Mouse (Mus musculus) cerebellum, postnatal 10 days (tissue): Measurements from ENCODE around the gene Nuak1.
"Not testable (repeated sequence)": the region's sequence is repeated elsewhere in the genome, so short reads cannot be mapped to it uniquely, and the experiment has no call there.

ENCODE experiments used
- DNase-seq, 2 experiments: peaks; one replicate each; pipeline ENCODE4 v3.0.0; 2021; ENCODE audit warnings: mixed read lengths in 2 of 2

The Nuak1 gene

DNA sequence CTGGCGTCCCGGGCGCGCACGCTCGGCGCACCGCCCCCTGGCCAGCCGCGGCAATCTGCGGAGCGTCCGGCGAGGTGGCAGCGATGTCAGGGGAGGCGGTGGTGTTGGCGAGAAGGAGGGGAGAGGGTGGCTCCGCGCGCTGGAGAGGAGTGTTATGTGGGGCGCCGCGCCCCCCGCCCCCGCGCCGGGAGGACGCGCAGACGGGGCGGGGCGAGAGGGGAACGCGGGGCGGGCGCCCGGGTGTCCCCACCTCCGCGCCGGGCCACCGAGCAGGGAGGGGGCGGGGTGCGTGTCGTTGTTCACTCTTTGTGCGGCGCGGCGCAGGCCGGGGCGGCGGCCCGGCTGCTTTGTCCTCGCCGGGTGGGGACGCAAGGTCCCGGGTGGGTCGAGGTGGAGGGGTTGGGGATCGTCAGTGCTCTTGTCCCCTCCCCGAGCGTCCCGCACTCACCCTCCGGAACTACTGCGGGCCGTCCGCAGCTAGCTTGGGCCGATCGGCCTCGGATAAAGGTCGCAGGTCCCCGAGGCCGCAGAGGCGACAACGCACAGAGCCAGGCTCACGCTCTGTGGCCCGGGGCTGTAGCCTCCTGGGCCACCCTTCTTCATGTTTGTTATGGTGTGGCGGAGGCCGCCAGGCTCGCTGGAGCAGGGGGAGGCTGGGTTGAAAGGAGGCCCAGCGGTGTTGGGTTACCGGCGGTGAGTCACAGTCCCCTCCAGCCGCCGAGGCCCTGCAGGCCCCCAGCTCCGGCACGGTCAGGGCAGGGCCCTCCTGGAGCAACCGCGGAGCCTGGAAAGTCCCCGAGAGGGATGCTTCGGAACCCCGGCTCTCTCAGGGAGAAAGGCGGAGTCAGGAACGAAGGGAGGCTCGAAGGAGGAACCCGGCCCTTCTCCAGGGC lies at the start of gene Nuak1:
Nuak1 (minus strand) TSS at position 57 of the 893 bp plus-strand sequence.
- DNase-seq: peak; percentile 95 to 98

- DNase-seq: no peak
Observed at GRCm38 (mm10) chr10:84490115-84490514, 49.7 kb upstream of the Nuak1 start.

DNA sequence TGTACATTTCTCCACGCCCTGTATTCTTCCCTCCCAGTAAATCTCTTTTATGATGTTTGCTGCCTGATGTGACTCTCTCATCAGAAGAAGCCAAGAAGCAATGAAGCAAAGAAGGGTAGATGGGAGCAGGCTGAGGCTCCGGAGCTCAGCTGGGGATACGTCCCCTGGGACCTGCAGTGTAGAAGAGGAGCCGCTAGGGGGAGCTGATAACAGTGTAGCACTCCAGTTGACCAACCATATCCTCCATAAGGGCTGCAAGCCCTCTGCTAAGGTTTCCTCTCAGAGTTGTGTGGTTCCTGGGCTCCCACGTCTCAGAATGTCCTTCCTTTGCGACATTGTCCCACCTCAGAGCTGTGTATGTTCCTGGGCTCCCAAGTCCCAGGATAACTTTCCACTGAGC lies 47.9 kb upstream of the Nuak1 start:
- DNase-seq: peak; percentile 49 to 57

DNA sequence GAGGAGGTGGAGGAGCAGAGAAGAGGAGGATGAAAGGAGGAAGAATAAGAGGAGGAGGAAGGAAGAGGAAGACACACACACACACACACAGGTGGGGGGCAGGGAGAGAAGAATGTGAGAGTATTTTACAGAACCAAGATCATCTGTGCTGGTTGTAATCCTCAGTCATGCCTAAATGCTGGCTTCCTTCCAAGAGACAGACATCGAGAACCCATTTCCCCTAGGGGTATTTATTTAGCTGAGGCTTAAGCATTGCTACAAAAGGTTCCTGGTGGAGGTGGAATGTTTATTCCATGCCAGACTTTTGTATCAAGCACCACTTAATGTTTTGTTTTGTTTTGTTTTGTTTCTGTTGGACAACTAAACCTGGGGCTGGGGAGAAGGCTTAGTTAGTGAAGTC lies 44.3 kb upstream of the Nuak1 start:
- no peak for DNase-seq

- no peak for DNase-seq
Observed at GRCm38 (mm10) chr10:84483553-84483952, 43.2 kb upstream of the Nuak1 start.

GRCm38 (mm10) chr10:84483069-84483468 lies 42.7 kb upstream of the Nuak1 start:
- DNase-seq: no peak

GRCm38 (mm10) chr10:84482418-84482817 lies 42.0 kb upstream of the Nuak1 start:
- DNase-seq: not testable (repeated sequence)

- no peak for DNase-seq
Observed at GRCm38 (mm10) chr10:84481327-84481671, 40.9 kb upstream of the Nuak1 start.

DNA sequence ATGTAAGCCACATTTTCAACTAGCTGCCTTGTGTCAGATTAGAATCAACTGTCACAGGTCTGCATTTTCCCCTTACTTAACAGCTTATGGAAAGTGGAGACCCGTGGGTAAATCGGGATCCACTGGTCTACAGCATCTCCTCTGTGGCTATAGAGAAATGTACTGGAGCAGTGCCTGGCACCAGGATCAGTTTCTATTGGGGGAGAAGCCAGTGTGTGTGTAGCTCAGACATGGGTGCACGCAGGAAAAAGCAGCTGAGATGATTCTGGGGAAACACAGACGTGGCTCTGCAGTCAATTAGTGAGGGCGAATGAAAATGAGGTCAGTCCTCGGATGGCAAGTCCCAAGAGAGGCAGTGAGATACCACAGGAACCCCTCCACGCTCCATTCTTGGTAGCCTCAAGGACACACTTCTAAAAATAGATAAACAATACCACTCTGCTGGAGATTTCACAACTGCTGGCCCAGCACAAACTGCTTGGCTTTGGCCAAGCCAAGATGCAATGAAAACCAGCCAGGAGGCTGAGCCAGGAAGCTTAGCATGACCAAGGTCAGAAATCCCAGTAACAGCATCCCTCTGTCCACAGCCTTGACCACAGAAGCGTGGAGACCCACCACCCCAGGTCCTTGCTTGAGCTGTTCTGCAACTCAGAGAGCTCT lies 40.4 kb upstream of the Nuak1 start:
- DNase-seq: peak in 1 of 2 experiments; percentile 23

- no peak for DNase-seq
Observed at GRCm38 (mm10) chr10:84480146-84480545, 39.7 kb upstream of the Nuak1 start.

DNA sequence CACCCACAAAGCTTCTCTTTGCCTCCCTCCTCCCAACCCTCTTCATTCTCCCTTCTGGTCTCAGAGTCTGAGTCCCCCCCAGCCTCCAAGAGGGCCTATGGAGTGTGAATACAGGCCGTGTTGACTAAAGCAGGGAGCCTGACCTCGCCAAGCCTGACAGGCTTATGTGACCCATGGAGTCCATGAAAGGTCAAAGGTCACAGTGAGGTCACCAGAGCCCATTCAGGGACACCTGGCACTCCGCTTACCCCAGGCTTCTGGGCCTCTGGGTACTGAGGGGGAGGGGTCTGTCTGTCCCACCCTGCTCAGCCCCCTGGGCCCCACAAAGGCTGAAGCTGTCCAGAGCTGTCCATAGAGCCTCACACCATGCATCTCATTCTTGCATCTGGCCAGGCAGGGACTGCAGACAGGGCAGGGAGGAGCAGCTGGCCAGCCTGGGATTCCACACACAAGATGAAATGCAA lies 37.2 kb upstream of the Nuak1 start:
- DNase-seq: no peak

GRCm38 (mm10) chr10:84477045-84477612 lies 36.7 kb upstream of the Nuak1 start:
- no peak for DNase-seq

GRCm38 (mm10) chr10:84467555-84468164 lies 27.3 kb upstream of the Nuak1 start:
- peak; percentile 32 to 39 for DNase-seq

GRCm38 (mm10) chr10:84465511-84465910 lies 25.1 kb upstream of the Nuak1 start:
- no peak for DNase-seq

- DNase-seq: no peak
Observed at GRCm38 (mm10) chr10:84460420-84461101, 20.2 kb upstream of the Nuak1 start.

- no peak for DNase-seq
Observed at GRCm38 (mm10) chr10:84458094-84458493, 17.7 kb upstream of the Nuak1 start.

GRCm38 (mm10) chr10:84457539-84457938 lies 17.1 kb upstream of the Nuak1 start:
- DNase-seq: no peak

DNA sequence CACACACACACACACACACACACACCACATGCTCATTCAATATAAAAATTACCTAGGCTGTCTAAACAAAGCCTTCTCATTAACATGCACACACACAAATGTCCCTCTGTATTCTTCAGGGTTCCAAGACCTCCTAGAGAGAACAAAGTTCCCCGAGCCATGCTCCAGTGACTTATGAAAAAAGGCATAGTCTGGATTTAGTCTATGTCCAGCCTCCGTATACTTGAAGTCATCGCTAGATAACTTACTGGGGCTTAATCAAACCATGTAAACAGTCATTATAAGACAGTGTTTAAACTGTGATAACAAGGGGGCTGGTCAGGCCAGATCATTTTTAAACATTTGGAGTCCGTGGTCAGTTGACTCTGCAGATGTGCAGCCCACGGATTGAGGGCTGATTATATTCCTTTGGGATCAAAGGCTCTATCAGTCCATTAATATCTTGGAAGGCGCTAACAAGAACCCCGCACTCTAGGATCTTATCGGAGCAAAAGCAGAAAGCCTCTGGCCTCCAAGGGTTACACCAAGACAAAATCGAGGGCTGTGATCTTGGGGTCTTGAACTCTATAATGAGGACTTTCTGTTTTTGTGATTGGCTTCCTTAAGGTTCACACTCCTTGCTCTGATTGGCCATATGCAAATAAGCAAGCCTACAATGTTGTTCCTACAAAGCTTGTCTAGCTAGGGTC lies 16.4 kb upstream of the Nuak1 start:
- DNase-seq: no peak

- DNase-seq: no peak
Observed at GRCm38 (mm10) chr10:84451883-84452282, 11.5 kb upstream of the Nuak1 start.

DNA sequence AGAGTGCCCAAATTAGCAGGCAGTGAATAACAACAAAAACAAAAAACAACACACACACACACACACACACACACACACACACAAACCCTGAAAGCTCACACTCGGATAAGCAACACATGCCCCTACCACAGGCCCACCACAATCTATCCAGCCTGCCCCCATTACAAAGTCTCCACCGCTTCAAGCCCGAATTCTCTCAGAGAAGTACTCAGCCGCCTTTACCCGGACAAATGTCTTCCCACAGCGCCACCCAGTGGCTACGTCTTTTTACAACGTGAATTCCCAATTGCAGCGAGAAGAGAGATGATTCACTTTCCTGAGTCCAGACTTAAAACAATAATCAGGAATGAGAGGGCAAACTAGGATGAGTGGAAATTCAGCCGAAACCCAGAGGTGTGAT lies 10.3 kb upstream of the Nuak1 start:
- peak; percentile 94 to 96 for DNase-seq

- DNase-seq: no peak
Observed at GRCm38 (mm10) chr10:84449733-84450132, 9.3 kb upstream of the Nuak1 start.

- DNase-seq: no peak
Observed at GRCm38 (mm10) chr10:84447411-84447821, 7.0 kb upstream of the Nuak1 start.
